Mouse (Mus musculus): Measurements from ENCODE around the gene Fnbp1l. TPM values are rescaled to one million over a fixed set of nuclear protein-coding genes. Genes with fewer than 3 reads are reported as not detected.

The Fnbp1l gene
- total and polyA plus RNA-seq, 3 experiments: 7.6 to 17.4 (median 17.2) TPM

DNA sequence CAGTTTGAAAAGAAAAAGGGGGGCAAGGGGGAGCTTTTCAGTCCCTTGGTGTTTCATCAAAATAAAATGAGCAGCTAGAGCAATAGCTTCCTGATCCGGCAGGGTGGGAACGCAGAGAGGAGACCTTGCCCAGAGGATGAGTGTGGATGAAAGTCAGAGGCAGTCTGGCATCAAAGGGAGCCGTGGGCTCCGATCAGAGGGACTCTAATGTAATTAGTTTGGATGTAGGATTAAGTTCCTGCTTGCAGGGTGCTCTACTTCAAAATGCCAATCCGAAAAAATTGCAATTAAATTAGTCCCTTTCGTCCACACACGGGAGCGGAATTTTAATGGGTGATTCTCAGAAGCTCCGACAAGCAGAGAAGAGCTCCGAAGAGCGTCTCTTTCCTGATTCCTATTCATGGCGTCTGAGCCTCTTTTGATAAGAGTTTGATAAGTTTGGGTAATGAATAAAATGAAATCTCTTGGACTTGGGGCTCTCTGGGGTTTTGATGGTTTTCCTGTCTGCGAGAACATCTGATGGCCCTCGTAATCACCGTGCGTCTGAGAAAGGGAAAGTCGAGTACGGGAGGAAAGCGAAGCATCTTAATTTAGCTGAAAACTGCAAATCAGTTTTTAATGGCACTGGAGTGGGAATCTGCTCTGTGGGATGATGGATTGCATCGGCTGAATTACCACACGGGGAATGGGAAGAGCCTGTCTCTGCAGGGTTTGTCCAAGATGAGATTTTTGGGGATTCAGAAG lies 126.5 kb downstream of the Fnbp1l start:
- intact Hi-C loops (cut with DNase I): no loop called here
- Histone ChIP-seq H3K4me3 (no peak overlapping the region), H3K27ac (no peak overlapping the region), H3K9ac (ENCODE audit: low read depth, low read length) (no peak overlapping the region), H3K36me3 (ENCODE audit: control insufficient read depth, insufficient read depth, low read length) (no peaks in the 10 kb centered on the region), H3K27me3 (ENCODE audit: control insufficient read depth, insufficient read depth, low read length) (no peaks in the 10 kb centered on the region), H3K79me2 (replicated peaks; ENCODE audit: control insufficient read depth, insufficient read depth, low read length) (no peaks in the 10 kb centered on the region), H3K4me1 (ENCODE audit: control insufficient read depth, insufficient read depth, low read length) (peaks cover 2% of the 10 kb centered on the region)
- no peak for TF ChIP-seq POLR2A (IDR thresholded peaks at IDR 0.05; ENCODE audit: insufficient read depth, low read depth, low read length)
- no peak for TF ChIP-seq CTCF (IDR thresholded peaks at IDR 0.05)
- no peak for TF ChIP-seq EP300 (IDR thresholded peaks at IDR 0.05; ENCODE audit: insufficient read depth, low read depth, low read length)
- DNase-seq: no peak
- WGBS: 76% methylated on average over 21 of the region's 21 CpGs

DNA sequence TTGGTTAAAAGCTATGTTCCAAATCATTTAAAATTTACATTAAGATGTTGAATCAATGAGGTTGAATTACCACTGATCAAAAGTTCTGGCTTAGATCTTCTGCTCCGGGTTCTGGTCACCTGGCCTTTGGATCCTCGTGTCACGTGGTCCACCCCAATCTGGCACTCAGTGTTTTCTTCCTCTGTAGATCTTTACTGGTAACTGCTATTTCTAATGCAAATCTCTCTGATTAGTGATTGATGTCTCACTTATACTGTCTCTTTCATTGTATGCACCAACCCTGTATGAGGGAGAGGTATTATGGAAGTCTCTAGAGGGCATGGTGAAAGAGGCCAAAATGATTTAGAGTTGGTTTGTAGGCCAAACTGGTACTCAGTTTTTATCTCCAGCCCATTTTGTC lies 127.5 kb downstream of the Fnbp1l start:
- intact Hi-C loops (cut with DNase I): no loop called here
- H3K27me3 ChIP-seq (ENCODE audit: control insufficient read depth, insufficient read depth, low read length): no peaks in the 10 kb centered on the region
- H3K4me1 ChIP-seq (ENCODE audit: control insufficient read depth, insufficient read depth, low read length): no peaks in the 10 kb centered on the region; the same call in 1 of the 2 replicates
- over 99% methylated on average over 3 of the region's 3 CpGs for WGBS
- DNase-seq: no peak
- no peak overlapping the region for H3K9ac ChIP-seq (ENCODE audit: low read depth, low read length)
- TF ChIP-seq EP300 (IDR thresholded peaks at IDR 0.05; ENCODE audit: insufficient read depth, low read depth, low read length) (no peak), POLR2A (IDR thresholded peaks at IDR 0.05; ENCODE audit: insufficient read depth, low read depth, low read length) (no peak), CTCF (IDR thresholded peaks at IDR 0.05) (no peak)
- no peaks in the 10 kb centered on the region for H3K36me3 ChIP-seq (ENCODE audit: control insufficient read depth, insufficient read depth, low read length)
- no peak overlapping the region for H3K27ac ChIP-seq
- H3K79me2 ChIP-seq (replicated peaks; ENCODE audit: control insufficient read depth, insufficient read depth, low read length): no peaks in the 10 kb centered on the region
- no peak overlapping the region for H3K4me3 ChIP-seq

- TF ChIP-seq CTCF (IDR thresholded peaks at IDR 0.05): no peak
- TF ChIP-seq EP300 (IDR thresholded peaks at IDR 0.05; ENCODE audit: insufficient read depth, low read depth, low read length): no peak
- no peak for TF ChIP-seq POLR2A (IDR thresholded peaks at IDR 0.05; ENCODE audit: insufficient read depth, low read depth, low read length)
- whole genome bisulfite sequencing: 50% methylated on average over 6 of the region's 6 CpGs
- no peaks in the 10 kb centered on the region for H3K27me3 ChIP-seq (ENCODE audit: control insufficient read depth, insufficient read depth, low read length)
- H3K4me3 ChIP-seq: no peak overlapping the region
- DNase-seq: no peak
- no peak overlapping the region for H3K27ac ChIP-seq
- no peaks in the 10 kb centered on the region; the same call in 1 of the 2 replicates for H3K4me1 ChIP-seq (ENCODE audit: control insufficient read depth, insufficient read depth, low read length)
- H3K79me2 ChIP-seq (replicated peaks; ENCODE audit: control insufficient read depth, insufficient read depth, low read length): no peaks in the 10 kb centered on the region
- intact Hi-C loops (cut with DNase I): no loop called here
- no peak overlapping the region for H3K9ac ChIP-seq (ENCODE audit: low read depth, low read length)
- no peaks in the 10 kb centered on the region for H3K36me3 ChIP-seq (ENCODE audit: control insufficient read depth, insufficient read depth, low read length)
These were observed 128.9 kb downstream of the Fnbp1l start for GRCm38 (mm10) chr3:122490574-122490973.

Small RNAs within 50 kb of the gene (microRNA-seq; reads per million reads assigned to microRNA genes)
- gene Mir7657: 0 reads per million in 2 experiments

Other genes starting within 250 kb of the Fnbp1l start
- 1 to 10 TPM; 4.4 to 4.9 TPM for gene Pde5a, start 109.2 kb upstream of the Fnbp1l start, total RNA-seq (2021)
- gene Pde5a, start 109.2 kb upstream of the Fnbp1l start, polyA plus RNA-seq (2012; rRNA removed): 1.5 and 2.3 TPM in 2 replicates